Mouse (Mus musculus) thymus, postnatal 0 days (tissue): ENCODE measurements around the gene AU022252. TPM values are rescaled to one million over a fixed set of nuclear protein-coding genes. Genes with fewer than 3 reads are reported as not detected.
A peak's percentile ranks its signal among the peaks of the same experiment; 100 is the strongest.
"Not testable (repeated sequence)": the region's sequence is repeated elsewhere in the genome, so short reads cannot be mapped to it uniquely, and the experiment has no call there.

Source experiments
- DNase-seq: peaks from one replicate; pipeline ENCODE4 v3.0.0-alpha.2; 2015; ENCODE audit warnings: low spot score
- polyA plus RNA-seq: library from polyadenylated mRNA; unstranded; fragments of >200 nt; fragmentation: Nextera tagmentation; extraction: Ambion mirVana; gene quantifications from 2 replicates; pipeline ENCODE4 v1.2.1, GENCODE M21; 2015

AU022252 gene
- 21.6 and 22.2 TPM in 2 replicates for polyA plus RNA-seq

DNA sequence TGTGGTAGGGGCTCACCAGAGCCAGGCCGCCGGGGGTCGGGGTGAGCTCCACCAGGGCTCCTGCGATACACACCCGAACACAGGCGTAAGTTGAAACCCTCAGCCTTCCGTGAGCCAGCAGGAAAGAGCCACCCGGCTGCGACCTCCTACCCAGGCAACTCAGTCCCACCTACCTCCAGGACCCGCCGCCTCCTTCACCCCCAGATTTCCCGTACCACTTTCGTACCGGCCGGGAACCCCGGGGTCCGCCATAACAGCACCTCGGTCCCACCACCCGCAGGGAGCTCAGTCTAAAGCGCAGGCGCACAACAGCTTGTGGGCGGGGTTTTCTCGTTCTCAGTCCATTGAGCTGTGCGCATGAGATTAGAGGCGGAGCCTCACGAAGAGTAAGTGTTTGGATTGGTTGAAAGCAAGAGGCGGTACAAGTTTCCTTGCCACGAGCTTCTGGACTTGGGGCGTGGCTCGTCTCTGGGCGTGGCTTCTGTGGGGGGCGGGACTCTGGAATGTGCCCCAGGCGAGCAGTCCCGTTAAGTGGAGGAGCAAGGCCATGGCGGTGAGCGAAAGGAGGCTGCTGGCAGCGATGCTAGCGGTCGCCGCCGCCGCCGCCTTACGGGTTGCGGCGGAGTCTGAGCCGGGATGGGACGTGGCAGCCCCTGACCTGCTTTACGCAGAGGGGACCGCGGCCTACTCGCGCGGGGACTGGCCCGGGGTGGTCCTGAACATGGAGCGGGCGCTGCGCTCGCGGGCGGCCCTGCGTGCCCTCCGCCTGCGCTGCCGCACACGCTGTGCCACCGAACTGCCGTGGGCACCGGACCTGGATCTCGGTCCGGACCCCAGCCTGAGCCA is at the start of gene AU022252, which contains the start of gene P3h1:
Gene AU022252 (minus strand): TSS at position 303 of the 846 bp plus-strand sequence.
Gene P3h1 (plus strand): TSS at position 506 of the 846 bp plus-strand sequence.
- DNase-seq, result peak; percentile 100

DNA sequence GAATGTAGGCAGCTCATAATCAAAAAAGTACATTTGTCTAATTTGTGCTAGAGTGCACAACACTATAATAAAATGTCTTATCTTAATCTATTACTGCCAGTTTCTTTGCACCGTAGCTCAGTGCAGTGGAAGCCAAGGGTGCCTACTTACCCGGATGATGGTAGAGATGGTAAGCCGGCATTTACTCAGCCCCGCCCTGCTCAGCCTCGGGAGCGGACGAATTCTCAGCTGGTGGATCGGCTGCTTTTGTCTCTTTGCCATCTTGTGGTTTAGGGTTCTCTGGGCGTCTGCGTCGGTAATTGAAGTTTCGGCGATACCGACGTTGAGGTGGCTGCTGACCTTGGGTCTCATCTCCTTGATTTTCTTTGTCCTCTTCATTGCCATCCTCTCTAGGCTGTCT is 46.3 kb upstream of the AU022252 start:
- not testable (repeated sequence) for DNase-seq

DNA sequence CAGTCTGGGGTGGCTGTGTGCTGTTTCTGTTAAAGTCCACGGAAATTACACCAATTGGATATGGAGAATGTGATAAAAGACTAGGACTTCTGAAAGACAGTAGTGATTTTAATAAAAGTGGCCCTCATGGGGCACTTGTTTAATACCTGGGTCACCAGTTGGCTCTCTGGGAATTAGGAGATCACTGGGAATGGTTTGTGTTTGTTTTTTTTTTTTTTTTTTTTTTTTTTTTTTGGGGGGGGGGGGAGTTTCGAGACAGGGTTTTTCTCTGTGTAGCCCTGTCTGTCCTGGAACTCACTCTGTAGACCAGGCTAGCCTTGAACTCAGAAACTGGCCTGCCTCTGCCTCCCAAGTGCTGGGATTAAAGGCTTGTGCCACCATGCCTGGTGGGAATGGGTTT is 43.2 kb upstream of the AU022252 start:
- no peak for DNase-seq

DNA sequence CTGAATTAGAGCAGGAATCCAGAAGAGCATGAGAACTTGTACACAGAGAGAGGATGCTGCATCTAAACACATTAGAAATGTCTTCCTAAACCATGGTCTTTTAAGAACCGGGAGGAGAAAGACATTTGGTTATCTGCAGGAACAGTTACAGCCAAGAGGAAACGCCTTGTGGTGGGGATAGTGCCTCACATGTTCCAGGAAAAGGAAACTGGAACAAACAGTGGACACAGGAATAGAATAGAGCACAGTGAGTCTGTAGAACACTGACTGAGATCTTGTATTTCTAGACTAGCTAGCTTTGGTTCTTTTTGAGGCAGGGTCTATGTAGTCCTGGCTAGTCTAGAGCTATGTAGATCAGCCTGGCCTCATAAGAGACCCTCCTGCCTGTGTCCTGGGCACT is 42.7 kb upstream of the AU022252 start:
- DNase-seq, result no peak

DNA sequence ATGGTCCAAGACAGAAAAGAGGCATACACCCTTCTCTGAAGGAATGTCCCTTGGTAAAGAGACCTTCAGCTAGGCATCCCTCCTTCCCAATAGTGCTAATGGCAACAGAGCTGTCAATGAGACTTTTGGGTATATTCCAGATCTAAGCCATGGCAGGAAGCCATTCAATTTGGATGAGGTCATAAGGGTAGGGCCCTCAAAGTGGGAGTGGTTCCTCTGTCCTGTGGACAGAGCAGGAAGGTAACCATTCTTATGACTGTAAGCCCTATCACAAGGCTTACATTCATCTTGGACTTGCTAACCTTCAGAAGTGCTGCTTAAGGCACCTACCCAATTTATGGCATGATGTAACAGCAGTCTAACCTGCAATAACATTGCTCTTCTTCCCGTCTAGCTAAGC is 42.1 kb upstream of the AU022252 start:
- no peak for DNase-seq

DNA sequence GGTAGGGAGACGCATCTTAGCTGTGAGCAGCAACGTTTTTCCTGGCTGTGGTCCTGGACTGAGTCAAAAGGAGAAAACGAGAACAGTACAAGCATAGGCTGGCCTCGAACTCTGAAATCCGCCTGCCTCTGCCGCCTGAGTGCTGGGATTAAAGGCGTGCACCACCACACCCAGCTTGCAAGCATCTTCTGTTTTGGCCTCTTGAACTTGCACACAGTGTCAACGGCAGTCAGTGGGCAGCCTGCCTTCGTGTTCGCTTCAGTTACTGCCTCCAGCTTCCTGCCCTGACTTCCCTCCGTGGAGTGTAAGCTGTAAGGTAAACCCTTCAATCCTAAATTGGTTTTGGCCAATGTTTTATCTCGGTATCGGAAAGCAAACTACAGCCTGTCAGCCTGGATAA is 34.1 kb upstream of the AU022252 start:
- no peak for DNase-seq

DNA sequence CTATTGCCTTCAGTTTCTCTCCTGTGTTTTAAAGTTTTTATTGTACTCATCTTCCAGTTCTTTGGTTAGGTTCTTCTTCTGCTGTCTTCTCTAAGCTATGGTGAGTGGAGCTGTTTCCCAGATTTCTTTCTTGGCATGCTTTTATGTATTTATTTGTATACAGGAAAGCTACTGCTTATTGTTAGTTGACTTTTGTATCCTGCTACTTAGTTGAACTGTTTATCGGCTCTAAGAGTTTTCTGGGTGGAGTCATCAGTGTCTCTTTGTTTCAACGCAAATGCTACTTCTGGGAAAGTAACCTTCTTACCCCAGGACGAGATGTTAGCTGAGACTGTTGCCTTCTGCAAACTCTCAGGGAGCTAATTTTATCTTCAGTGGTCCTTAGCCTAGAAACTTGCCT is 30.9 kb upstream of the AU022252 start:
- no peak for DNase-seq

DNA sequence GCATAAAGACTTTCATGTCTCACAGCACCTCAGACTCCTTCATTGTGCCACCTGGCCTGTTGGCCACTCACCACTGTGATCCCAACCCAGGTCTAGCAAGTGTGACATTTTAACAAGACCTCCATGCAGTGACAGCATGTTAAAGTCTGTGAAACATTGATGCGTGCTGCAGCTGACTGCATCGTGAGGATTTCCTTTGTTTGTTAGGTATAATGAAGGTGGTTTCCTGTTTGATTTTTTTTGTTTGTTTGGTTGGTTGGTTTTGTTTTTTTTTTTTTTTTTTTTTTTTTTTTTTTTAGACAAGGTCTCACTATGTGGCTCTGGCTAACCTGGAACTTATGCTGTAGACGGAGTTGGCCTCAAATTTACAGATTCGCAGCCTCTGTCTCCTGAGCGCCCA is 30.0 kb upstream of the AU022252 start:
- no peak for DNase-seq

DNA sequence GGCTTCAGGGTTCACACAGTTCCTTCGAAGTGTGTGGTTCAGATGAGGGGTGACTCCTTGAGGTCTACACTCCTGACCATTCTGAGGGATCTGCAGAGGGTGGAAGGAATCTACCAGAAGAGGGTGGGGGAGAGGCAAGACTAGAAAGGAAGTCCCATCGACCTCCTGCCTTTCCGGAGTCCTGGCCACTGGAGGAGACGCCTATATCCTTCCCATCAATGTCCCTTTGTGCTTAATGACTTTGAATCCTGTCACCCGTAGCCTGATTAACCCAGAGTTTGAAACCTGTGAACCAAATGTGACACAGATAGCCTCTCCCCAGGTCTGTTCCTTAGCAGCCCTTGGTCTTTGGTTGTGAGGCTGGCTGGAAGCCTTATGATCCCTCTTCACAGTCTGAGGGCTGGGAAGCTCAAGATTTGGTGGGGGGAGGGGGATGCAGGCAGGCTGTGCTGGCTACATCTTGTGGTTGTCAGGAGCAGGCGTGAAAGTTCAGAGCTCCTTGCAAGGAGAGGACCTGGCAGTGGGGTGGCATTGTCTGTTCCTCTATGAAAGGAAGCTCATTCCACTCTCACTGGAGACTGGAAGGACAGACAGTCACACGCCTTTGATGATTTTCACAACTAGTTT is 28.7 kb upstream of the AU022252 start:
- DNase-seq, result no peak

DNA sequence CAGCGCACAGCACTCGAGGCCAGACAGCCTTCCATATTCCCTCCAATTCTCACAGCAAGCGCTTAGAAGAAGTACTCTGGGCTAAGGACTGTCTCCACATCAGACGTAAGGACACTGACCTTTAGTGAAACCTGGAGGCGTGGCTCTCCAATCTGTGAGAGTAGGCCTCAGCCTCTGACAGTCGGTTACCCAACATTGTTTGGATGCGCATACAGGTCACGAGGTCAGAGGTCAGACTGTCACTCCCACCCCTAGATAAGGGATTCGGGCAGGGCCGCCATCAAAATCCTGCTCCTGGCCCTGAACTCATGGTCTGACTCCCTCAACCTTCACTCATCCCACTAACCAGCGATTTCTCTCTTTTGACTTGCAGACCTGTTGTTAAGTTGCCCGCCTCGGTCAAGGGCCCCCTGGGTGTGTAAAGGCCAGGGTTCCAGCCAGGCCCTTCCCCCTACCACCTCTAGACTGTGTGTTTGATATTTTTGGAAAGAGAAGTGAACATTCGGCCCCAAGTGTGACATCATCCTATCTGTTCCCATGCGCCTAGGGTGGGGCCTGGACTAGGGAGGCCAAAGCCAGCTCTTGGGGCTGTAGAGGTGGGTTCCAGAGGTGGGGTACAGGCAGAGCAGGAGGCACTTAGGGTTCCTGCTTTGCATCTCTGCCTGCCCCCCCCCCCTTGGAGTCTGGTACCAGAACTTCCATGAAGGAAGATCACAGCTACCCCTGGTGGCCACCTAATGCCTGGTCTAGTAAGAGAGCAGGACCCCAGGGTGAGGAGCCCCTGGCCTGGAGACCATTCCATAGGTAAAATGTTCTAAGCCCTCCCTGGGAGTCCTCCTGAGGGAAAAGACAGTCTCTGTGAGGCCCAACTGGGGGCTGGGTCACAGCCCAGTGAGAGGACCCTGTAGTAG is 27.1 kb upstream of the AU022252 start:
- DNase-seq, result no peak

DNA sequence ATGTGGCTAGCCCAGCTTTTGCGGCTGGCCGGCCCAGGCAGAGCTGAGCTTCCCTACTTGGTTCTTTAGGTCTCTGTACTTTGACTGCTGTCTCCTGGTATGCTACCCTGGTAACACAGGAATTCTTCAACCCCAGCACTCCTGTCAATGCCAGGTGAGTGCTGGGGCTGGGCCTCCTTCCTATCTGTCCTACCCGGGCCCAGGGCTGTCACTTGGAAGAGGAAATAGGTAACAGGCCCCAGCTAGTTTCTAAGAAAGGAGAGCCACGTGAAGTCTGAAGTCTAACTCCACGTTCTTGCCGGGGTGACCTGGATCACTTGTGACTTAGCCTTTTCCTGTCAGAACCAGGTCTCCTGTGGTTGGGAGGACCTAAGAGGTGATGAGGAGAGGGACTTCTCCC is 24.6 kb upstream of the AU022252 start:
- DNase-seq, result no peak

DNA sequence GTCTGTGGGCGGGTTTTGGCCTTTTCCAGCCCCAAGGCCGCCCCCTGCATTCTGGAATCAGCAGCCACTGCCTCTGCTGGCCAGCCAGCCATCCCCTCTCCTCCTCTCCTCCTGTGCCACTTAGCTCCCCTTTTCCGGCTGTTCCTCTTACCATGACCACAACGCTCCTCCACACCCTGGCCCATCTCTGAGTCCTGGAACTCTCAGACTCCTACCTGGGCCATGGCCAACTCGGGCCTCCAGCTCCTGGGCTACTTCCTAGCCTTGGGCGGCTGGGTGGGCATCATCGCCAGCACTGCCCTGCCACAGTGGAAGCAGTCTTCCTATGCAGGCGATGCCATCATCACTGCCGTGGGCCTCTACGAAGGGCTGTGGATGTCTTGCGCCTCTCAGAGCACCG is 22.8 kb upstream of the AU022252 start, which contains the start of gene Cldn19:
Gene Cldn19 (plus strand): TSS at position 64 of the 400 bp plus-strand sequence.
- no peak for DNase-seq

DNA sequence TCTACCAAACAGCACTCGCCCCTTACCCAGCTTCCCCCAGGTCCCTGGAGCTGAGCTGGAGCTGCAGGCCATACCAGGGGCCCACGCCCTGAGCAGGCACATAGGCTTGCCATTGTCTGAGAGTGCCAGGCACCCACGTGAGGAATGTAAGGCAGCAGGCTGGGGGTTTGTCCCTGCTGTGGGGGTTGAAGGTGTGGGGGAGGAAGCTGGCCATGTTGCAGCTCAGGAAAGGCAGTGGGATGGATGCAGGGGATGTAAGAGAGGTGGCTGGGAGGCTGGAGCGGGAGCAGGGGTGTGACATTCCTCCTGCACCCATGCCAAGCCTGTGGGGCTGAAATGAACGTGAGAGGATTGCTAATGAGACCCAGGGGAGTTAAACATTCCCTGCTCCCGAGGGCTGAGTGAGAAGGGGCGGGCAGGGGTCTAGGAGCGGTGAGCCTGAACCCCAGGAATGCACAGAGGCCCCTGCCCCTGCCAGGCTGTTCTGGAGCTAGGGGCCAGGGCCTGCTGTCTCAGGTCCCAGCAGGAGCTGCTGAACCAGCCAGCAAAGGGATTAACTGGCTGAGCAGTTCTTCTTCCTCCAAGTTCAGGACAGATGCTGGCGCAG is 21.6 kb upstream of the AU022252 start:
- DNase-seq, result no peak

DNA sequence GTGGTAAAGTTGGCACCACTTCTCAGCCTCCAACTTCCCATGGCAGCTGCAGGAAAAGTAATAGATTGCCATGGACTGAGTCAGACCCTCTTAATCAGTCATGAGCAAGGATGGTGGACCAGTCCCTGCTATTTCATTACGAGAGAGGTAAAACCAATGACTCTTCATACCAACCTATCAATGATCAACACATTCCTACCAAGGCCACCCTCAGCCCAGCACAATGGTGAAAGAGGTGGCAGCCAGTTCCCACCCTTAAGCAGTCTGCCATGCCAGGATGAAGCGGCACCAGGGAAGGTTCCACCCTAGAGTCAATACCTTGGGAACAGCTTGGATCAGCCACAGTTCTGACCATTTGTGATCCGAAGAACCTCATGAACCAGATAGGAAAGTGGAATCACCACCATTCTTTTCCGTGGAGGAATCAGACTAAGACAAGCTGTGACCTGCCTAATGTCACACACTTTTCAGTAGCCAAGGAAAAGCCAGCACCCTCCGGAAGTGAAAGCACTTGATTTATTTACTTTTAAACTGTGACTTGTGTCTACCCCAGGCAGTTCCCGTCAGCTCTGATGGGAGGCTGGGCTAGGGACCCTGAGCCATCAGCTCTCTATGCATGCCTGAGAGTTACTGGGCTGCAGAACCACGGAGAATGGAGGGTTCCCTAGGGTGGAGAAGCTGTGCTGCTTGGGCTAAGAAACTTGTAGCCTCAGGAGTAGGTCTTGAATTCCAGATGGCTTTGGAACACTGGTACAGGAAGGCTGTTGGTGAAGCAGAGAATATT is 19.7 kb upstream of the AU022252 start:
- DNase-seq, result no peak

DNA sequence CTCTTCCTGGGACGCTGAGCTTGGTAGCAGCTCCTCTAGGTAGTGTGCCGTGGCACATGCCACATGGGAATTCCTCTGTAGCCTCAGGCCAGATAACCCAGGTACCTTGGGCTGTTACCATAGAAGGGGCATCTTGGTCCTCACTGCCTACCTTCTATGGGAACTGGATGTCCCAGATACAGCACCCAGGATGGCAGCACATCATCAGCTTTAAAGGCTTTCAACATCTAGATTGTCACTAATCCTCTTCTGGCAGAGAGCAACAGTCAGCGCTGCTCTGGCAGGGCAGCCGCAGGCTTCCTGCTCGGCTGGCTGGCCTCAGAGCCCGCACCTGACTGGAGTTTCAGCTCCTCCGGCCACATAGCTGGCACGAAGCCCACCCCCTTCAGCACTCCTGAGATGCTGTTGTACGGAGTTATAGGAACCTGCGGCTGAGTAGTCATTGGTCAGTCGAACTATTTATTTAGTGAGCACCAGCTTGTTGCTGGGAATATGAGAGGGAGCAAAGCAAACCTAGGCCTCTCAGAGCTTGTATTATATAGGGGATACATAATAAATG is 16.0 kb upstream of the AU022252 start:
- no peak for DNase-seq

DNA sequence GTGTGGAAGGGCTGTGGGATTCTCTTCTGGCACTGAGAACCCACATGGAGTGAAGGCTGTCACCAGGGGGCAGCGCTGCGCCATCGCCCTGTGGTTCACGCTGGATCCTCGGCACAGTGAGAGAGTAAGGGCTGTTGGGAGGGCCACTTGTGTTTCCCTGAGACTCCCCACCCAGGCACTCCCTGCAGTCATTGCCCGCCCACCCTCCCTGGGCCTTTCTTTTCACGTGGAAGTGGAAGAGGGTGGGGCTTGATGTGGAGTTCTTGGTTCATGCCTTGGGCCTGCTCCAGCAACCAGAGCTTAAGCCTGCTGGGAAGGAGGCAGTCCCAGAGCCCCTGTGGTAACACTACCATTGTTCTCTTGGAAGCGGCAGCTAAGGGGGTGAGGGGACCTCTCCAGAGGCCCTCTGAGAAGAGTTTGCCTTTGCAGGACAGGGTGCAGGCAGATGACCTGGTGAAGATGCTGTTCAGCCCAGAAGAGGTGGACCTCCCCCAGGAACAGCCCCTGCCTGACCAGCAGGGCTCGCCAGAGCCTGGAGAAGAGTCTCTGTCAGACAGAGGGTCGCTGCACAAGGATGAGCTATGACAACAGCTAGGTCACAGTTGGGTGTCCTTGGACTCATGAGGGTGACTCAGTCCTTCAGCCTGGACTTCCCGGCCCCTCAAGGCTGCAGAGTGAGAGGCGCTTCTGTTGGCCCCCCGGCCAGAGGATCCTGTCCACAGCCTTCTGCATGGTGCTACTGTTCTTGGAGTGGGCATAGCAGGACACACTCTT is 15.1 kb upstream of the AU022252 start:
- DNase-seq, result peak; percentile 68

DNA sequence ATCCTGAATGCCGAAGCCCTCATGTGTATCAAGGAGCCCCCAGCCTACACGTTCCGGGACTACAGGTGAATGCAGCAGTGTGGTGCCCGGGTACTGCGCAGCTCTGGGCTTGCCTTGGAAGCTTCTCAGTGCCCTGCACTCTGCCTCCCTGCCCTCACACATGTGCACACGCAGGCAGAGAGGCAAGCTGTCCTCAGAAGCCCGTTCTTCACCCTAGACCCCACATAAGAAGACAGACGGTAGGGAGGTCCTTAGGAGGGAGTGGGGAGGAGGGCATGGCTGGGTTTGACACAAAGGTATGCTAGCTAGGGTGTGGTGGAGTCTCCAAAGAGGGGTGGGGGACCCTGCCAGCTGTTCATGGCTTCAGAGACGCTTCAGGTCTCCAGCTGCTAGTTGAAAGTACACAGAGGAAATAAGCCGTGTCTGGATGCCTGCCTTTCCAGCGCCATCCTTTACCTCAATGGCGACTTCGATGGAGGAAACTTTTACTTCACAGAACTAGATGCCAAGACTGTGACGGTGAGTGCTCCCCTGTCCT is 14.2 kb upstream of the AU022252 start:
- peak; percentile 53 for DNase-seq

DNA sequence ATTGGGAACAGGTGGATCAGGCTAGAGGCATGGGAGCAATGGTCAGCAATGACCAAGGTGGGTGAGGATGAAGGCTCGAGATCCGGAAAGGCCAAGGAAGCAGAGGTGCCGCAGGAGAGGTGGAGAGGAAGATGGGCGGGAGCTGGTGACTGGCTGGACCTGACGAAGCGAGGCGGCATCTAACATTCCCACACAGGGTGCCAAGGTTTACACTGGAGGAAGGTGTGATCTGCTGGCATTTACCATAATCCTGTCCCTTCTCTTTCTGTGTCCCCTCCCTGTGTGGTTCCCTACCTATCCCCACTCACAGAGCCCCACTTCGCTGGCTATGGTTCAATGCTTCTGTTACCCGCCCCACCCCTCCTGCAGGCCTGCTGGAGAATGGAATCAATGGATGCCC is 13.4 kb upstream of the AU022252 start:
- no peak for DNase-seq

DNA sequence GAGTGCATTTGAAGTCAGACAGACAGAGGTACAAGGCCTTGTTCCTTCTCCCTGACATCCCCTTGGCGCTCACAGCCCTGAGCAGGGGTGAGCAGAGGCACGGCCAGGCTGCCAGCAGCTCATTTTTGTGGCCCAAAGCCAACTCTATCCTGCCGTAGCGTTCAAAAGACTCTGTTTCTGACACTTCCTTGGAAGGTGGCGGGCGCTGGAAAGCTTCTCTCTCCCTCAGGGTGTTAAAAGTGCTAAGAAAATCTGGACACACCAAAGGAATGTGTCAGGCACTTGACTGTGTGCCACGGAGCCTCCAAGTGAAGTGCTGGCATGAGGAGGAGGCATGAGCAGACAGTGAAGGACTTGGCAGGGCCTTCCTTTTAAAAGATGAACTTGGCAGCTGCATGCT is 13.0 kb upstream of the AU022252 start:
- DNase-seq, result no peak
